Mouse (Mus musculus): Measurements from ENCODE around the gene Pald1.

The Pald1 gene

GRCm38 (mm10) chr10:61334545-61334944 lies 48.8 kb downstream of the Pald1 start:
- no peak for DNase-seq (ENCODE audit: low read depth, low spot score)

- DNase-seq (ENCODE audit: low read depth, low spot score) = peak; percentile 94
Observed at GRCm38 (mm10) chr10:61331046-61331445, 52.3 kb downstream of the Pald1 start.

- peak; percentile 81 for DNase-seq (ENCODE audit: low read depth, low spot score)
Observed at GRCm38 (mm10) chr10:61328927-61329326, 54.4 kb downstream of the Pald1 start.

GRCm38 (mm10) chr10:61327545-61327944 lies 55.8 kb downstream of the Pald1 start:
- no peak for DNase-seq (ENCODE audit: low read depth, low spot score)

GRCm38 (mm10) chr10:61325782-61326328 lies 57.5 kb downstream of the Pald1 start:
- peak; percentile 53 for DNase-seq (ENCODE audit: low read depth, low spot score)

- DNase-seq (ENCODE audit: low read depth, low spot score) = no peak
Observed at GRCm38 (mm10) chr10:61324717-61325116, 58.6 kb downstream of the Pald1 start.

- no peak for DNase-seq (ENCODE audit: low read depth, low spot score)
Observed at GRCm38 (mm10) chr10:61318527-61318926, 64.8 kb downstream of the Pald1 start.

GRCm38 (mm10) chr10:61315324-61315880 lies 67.9 kb downstream of the Pald1 start:
- no peak for DNase-seq (ENCODE audit: low read depth, low spot score)

GRCm38 (mm10) chr10:61313750-61314149 lies 69.6 kb downstream of the Pald1 start:
- no peak for DNase-seq (ENCODE audit: low read depth, low spot score)

GRCm38 (mm10) chr10:61312754-61313153 lies 70.6 kb downstream of the Pald1 start:
- DNase-seq (ENCODE audit: low read depth, low spot score) = peak; percentile 33

- no peak for DNase-seq (ENCODE audit: low read depth, low spot score)
Observed at GRCm38 (mm10) chr10:61312159-61312558, 71.2 kb downstream of the Pald1 start.

GRCm38 (mm10) chr10:61308706-61309320 lies 74.5 kb downstream of the Pald1 start:
- peak; percentile 25 for DNase-seq (ENCODE audit: low read depth, low spot score)

- no peak for DNase-seq (ENCODE audit: low read depth, low spot score)
Observed at GRCm38 (mm10) chr10:61305928-61306590, 77.3 kb downstream of the Pald1 start.

GRCm38 (mm10) chr10:61304046-61304445 lies 79.3 kb downstream of the Pald1 start:
- DNase-seq (ENCODE audit: low read depth, low spot score) = no peak

- DNase-seq (ENCODE audit: low read depth, low spot score) = no peak
Observed at GRCm38 (mm10) chr10:61300996-61301395, 82.3 kb downstream of the Pald1 start.

GRCm38 (mm10) chr10:61297477-61297876 lies 85.9 kb downstream of the Pald1 start, which contains the start of gene Prf1:
TSS of gene Prf1 (plus strand) at chr10:61297833.
- no peak for DNase-seq (ENCODE audit: low read depth, low spot score)

GRCm38 (mm10) chr10:61296713-61297445 lies 86.5 kb downstream of the Pald1 start:
- no peak for DNase-seq (ENCODE audit: low read depth, low spot score)

- DNase-seq (ENCODE audit: low read depth, low spot score) = peak; percentile 88
Observed at GRCm38 (mm10) chr10:61294242-61294641, 89.1 kb downstream of the Pald1 start.

- no peak for DNase-seq (ENCODE audit: low read depth, low spot score)
Observed at GRCm38 (mm10) chr10:61290479-61290878, 92.9 kb downstream of the Pald1 start.

GRCm38 (mm10) chr10:61290016-61290415 lies 93.3 kb downstream of the Pald1 start:
- DNase-seq (ENCODE audit: low read depth, low spot score) = no peak

- peak; percentile 96 for DNase-seq (ENCODE audit: low read depth, low spot score)
Observed at GRCm38 (mm10) chr10:61286246-61286645, 97.1 kb downstream of the Pald1 start.

- DNase-seq (ENCODE audit: low read depth, low spot score) = peak; percentile 92
Observed at GRCm38 (mm10) chr10:61285271-61285670, 98.1 kb downstream of the Pald1 start.

Data from 3T3-L1 (cell line).